Mouse (Mus musculus) forelimb bud, embryonic 11.5 days (tissue): ENCODE results near the gene Zc3h12d.
A peak's percentile ranks its signal among the peaks of the same experiment; 100 is the strongest.

Experiments used
- DNase-seq: peaks from one replicate; pipeline ENCODE4 v3.0.0-alpha.2; 2012; ENCODE audit warnings: low read depth, low spot score

Gene Zc3h12d

DNA sequence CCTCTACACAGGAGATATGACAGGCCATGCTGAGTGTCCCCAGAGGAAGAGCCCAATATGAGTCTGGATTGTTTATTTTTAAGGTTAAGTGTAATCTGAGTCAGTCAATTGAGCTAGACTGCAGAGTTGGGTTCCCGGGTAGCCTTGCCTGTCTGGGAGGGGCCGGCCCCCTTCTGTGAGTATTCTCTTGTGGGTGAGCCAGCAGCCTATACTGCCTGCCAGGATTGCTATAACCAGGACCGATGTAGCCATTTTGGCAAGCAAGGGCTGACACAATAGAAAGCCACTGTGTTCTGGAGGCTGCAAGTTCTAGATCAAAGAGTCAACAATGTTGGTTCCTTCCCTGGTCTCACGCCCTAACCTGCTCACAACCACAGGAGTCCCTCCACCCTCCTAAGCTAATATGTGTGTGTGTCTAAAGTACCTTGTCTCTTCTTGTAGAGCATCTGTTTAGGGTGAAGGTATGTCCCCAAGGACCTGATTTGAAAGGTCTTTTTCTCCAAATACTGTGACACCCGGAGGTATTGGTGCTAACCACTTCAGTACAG is 6.7 kb downstream of the Zc3h12d start:
- DNase-seq: no peak

DNA sequence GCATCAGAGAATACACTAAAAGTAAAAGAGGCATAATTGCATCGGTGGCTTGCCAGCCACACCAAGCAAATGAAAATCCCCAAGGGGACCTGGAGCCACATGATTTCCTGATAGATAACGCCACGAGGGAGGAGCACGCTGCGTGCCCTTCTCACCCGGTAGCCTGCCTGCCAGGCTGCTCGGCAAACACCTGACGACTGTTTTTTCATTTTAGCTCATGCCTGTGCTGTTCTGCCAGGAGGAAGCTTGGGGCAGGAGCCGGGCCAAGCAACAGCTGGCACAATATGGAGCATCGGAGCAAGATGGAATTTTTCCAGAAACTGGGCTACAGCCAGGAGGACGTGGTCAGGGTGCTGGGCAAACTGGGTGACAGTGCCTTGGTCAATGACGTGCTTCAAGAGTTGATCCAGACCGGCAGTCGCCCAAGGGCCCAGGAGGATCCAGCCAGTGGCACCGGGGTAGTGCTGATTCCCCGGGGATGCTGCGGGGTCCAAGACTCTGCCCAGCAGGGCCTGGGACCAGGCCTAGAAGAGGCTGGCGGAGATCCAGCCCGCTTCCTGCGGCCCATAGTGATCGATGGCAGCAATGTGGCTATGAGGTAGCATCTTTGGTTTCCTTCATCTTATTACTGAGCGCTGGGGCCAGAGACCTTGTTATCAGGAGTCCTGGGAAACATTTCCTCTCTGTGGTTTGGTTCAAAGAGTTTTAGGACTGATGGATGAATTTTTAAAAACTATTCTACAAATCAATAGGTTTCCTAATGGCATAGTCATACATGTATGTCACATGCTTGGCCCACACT is 7.5 kb downstream of the Zc3h12d start:
- no peak for DNase-seq

- no peak for DNase-seq
These were observed 8.1 kb downstream of the Zc3h12d start for GRCm38 (mm10) chr10:7840353-7840733.

- DNase-seq: no peak
These were observed 8.5 kb downstream of the Zc3h12d start for GRCm38 (mm10) chr10:7840785-7841184.

- DNase-seq: no peak
These were observed 9.4 kb downstream of the Zc3h12d start for GRCm38 (mm10) chr10:7841571-7842080.

DNA sequence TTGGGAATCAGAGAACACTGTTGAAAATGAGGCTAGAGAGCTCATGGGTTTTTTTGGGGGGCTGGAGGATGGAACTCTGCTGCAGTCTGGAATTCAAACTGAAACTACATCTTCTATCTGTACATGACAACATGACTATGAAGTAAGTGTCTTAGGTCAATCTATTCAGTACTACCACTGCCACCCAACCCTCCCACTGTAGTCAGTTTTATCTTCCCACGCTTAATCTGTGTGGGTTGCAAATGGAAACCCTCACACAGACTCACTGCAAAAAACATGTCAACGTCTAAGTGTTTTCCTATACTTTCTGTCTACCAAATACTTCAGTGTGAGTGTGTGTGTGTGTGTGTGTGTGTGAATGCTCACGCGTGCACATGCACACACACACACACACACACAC is 10.9 kb downstream of the Zc3h12d start:
- no peak for DNase-seq

- DNase-seq: no peak
These were observed 11.9 kb downstream of the Zc3h12d start for GRCm38 (mm10) chr10:7844161-7844560.

DNA sequence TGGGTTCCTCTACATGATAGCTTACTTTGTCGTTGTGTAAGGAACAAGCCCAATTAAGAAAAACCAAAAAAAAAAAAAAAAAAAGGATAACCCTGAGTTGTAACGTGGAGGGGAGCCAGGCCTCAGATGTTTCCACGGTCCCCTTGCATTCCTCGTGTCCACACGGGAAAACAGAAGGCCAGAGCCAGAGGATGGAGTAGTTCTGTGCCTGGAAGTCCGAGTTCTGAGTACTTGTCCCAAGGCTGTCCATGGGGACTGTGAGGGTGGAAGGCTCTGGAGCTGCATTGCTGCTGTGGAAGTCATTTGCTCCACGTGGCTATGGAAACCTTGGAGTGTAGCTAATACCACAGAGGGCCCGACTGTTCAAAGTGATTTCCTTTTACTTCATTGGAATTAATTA is 12.9 kb downstream of the Zc3h12d start:
- DNase-seq: no peak

DNA sequence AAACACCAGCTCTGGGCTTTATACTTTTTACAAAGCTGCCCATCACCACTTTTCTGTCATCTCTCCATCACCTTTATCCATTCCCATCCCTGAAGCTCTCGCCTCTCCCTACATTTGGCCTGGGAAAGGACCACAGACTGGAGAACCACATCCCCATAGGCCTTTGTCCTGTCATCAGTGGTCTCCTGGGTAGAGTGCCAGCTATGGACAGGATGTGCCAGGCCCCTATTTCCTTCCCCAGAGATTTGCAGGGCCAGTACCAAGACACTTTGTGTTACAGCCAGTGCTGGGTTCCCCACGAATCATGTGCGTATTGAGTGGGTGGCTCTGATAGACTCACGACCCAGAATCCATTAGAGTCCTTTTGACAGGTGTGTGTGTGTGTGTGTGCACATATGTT is 13.7 kb downstream of the Zc3h12d start:
- no peak for DNase-seq

- no peak for DNase-seq
These were observed 14.9 kb downstream of the Zc3h12d start for GRCm38 (mm10) chr10:7847166-7847605.

DNA sequence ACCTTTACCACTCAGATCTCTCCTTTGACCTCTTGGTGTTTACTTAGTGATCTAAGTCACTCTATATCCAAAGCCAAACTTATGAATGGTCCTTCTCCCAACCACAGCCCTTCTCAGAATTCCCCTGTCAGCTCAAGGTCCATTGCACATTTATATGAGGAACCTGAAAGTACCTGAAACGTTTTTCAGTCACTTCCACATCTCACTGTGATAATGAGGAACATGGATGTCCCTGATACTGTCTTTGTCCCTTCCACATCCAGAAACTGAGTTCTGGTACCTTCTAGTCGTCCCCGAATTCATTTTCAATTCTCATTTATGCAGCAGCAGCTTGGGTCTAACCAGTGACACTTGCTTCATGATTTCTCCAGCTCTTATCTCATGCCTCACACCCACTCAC is 19.6 kb downstream of the Zc3h12d start:
- no peak for DNase-seq

- no peak for DNase-seq
These were observed 28.2 kb downstream of the Zc3h12d start for GRCm38 (mm10) chr10:7860494-7860893.

DNA sequence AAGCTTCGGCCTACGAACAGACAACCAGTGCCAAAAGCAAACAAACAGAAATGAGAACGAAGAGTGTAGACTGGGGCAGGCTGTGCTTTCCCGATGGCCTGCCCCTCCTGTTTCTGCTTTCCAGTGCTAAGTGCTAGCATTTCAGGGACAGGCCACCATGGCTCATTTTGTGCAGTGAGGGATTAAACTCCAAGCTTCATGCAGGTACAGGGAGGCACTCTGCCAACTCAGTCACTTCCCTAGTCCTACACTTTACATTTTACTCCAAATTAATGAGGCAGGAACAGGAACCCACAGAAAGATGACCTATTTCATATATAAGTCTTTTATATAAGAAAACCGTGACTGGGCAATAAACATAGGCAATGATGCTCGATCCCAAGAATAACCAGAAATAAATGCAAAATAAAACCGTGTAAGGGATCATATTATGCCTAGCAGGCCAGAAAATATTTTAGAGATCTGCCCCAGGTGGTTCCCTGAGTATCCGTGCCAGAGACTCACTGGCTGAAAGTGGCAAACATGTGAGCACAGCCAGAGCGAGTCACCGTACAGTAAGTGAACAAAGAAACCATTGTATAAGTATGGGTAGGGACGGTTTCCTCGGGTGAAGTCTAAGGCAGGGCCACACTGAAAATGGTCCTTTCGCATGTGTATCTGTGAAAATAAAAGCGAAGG is 29.1 kb downstream of the Zc3h12d start:
- DNase-seq: no peak

DNA sequence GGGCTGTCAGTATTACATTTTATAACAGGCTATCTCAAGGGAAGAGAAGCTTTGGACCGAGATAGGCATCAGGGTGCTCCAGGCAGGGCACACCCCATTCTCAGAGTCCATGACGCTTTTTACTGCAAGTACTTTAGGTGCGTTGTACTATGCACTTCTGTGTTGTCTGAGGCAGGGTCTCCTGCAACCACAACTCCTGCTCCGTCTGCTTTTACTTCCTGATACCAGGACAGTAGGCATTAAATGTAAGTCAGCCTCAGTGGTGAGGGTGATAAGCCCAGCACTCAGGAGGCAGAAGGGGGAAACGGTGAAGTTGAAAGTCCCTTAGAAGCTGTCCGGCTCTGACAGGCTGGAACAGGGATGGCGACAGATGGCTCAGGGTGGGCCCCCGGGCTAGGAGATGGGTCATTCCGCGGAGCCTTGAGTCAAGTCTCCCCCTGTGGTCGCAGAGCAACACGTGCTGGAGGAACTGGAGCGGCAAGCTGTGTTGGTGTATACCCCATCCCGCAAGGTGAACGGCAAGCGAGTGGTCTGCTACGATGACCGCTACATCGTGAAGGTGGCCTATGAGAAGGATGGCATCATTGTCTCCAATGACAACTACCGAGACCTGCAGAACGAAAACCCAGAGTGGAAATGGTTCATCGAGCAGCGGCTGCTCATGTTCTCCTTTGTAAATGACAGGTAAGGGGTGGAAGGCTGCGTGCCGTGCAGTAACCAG is 29.8 kb downstream of the Zc3h12d start:
- no peak for DNase-seq

DNA sequence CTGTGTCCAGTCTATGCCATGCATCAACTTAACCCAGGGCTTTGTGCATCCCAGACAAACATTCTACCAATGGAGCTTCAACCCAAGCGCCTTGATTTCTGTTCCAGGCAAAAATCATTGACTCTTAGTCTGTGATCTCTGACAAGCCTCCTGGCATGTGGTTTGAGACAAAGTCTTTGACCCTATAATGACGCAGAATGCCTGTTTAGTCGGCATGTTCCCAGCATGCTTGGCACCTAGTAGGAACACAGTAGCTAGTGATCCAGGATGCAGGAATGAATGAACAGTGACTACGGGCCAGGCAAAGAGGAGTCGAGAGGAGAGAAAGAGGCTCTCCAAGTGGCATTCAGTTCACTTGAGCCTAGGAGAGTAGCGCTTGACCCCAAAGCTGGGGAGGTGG is 31.1 kb downstream of the Zc3h12d start:
- no peak for DNase-seq

- no peak for DNase-seq
These were observed 31.9 kb downstream of the Zc3h12d start for GRCm38 (mm10) chr10:7864184-7864583.

GRCm38 (mm10) chr10:7864806-7865205 is 32.5 kb downstream of the Zc3h12d start:
- DNase-seq: no peak

- peak; percentile 25 for DNase-seq
These were observed 34.7 kb downstream of the Zc3h12d start for GRCm38 (mm10) chr10:7866762-7867665.

GRCm38 (mm10) chr10:7867666-7868030 is 35.4 kb downstream of the Zc3h12d start:
- no peak for DNase-seq

DNA sequence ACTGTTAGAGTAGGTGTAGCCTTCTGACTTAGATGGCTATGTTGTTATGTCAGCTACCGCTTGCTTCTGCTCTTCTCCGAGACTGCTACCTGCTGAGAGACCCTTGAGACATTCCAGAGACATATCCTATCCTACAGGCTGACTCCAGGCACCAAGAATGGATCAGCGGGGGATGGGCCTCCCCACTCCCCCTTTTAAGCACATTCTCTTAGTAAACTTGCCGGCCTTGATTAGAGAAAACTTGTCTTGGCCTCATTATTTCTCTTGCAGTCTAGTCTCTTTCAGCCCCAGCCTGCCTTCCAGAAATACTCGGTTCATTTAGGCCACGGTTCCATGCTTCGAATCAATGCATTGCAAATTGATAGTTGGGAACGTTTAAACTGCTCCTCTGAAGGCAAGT is 37.5 kb downstream of the Zc3h12d start:
- DNase-seq: no peak
